ENCODE assay signal across 33 mouse cellular contexts in genomic region chr19:24050514-24050913, GRCm38 (mm10). TPM values are rescaled to one million over a fixed set of nuclear protein-coding genes. Genes with fewer than 3 reads are reported as not detected.
DNase-seq lines count a peak whose midpoint lies in the region; ATAC-seq and TF ChIP-seq lines count a peak whose summit lies in the region.
"Had no signal": no experiment of that assay in that cellular context is flagged by ENCODE, and none has a peak within 500 bp of the region (broad histone marks: within the 10 kb centered on the region; RNA-seq: fewer than 3 reads in every experiment).

No protein-coding gene starts in this region.

- H3K27ac ChIP-seq in heart, embryonic 10.5 days, result peak overlapping the region; percentile 44; the same call in 1 of the 2 replicates
- H3K27ac ChIP-seq in heart, embryonic 15.5 days, result peak overlapping the region; percentile 82
- H3K27ac ChIP-seq in lung, embryonic 14.5 days (ENCODE audit: low read depth), result no peak overlapping the region
- H3K27ac ChIP-seq: embryonic facial prominence, embryonic 12.5 days; heart, adult 2 months; hindbrain, embryonic 13.5 days; kidney, postnatal 0 days; limb, embryonic 10.5 days; limb, embryonic 15.5 days; liver, embryonic 15.5 days; midbrain, embryonic 10.5 days; neural tube, embryonic 12.5 days had no signal

- no peak overlapping the region for H3K4me2 ChIP-seq in heart, embryonic 15.5 days
- no peak overlapping the region for H3K4me2 ChIP-seq in lung, embryonic 14.5 days
- H3K4me2 ChIP-seq: embryonic facial prominence, embryonic 12.5 days; hindbrain, embryonic 13.5 days; limb, embryonic 15.5 days; liver, embryonic 15.5 days; neural tube, embryonic 12.5 days had no signal

- no peaks in the 10 kb centered on the region for H3K9me3 ChIP-seq in heart, embryonic 10.5 days
- H3K9me3 ChIP-seq in heart, embryonic 15.5 days (replicated peaks), result no peaks in the 10 kb centered on the region
- H3K9me3 ChIP-seq in lung, embryonic 14.5 days (ENCODE audit: low read depth, low read length), result no peaks in the 10 kb centered on the region
- H3K9me3 ChIP-seq: embryonic facial prominence, embryonic 12.5 days; G1E; hindbrain, embryonic 13.5 days; limb, embryonic 10.5 days; limb, embryonic 15.5 days; liver, embryonic 15.5 days; midbrain, embryonic 10.5 days; neural tube, embryonic 12.5 days had no signal

- peaks cover 39% of the 10 kb centered on the region for H3K4me1 ChIP-seq in heart, embryonic 10.5 days
- H3K4me1 ChIP-seq in heart, embryonic 15.5 days (replicated peaks), result peaks cover 46% of the 10 kb centered on the region
- peaks cover 22% of the 10 kb centered on the region for H3K4me1 ChIP-seq in lung, embryonic 14.5 days (ENCODE audit: insufficient read depth)
- H3K4me1 ChIP-seq: embryonic facial prominence, embryonic 12.5 days; hindbrain, embryonic 13.5 days; liver, embryonic 15.5 days; midbrain, embryonic 10.5 days; neural tube, embryonic 12.5 days had no signal

- no peak for TF ChIP-seq CTCF in lung, embryonic 14.5 days (IDR thresholded peaks at IDR 0.05; ENCODE audit: low read depth)

- intact Hi-C loops in heart, postnatal 14 days (cut with DNase I), result no loop called here
- intact Hi-C loops in left cerebral cortex, postnatal 4 days (cut with DNase I), result no loop called here

- 48% methylated on average over 2 of the region's 2 CpGs for WGBS in heart, embryonic 10.5 days
- WGBS in heart, embryonic 15.5 days, result 45% methylated on average over 2 of the region's 2 CpGs
- WGBS in lung, embryonic 14.5 days, result 51% methylated on average over 2 of the region's 2 CpGs

- H3K9ac ChIP-seq in heart, embryonic 15.5 days, result no peak overlapping the region
- H3K9ac ChIP-seq in lung, embryonic 14.5 days, result no peak overlapping the region
- H3K9ac ChIP-seq: embryonic facial prominence, embryonic 12.5 days; hindbrain, embryonic 13.5 days; limb, embryonic 15.5 days; liver, embryonic 15.5 days; neural tube, embryonic 12.5 days had no signal

- H3K4me3 ChIP-seq in heart, embryonic 10.5 days, result no peak overlapping the region
- no peak overlapping the region for H3K4me3 ChIP-seq in heart, embryonic 15.5 days
- no peak overlapping the region for H3K4me3 ChIP-seq in lung, embryonic 14.5 days (ENCODE audit: low read depth, low read length)
- H3K4me3 ChIP-seq: embryonic facial prominence, embryonic 12.5 days; heart, adult 2 months; hindbrain, embryonic 13.5 days; limb, embryonic 10.5 days; limb, embryonic 15.5 days; liver, embryonic 15.5 days; midbrain, embryonic 10.5 days; myocyte; neural tube, embryonic 12.5 days had no signal

- H3K27me3 ChIP-seq in heart, embryonic 10.5 days (ENCODE audit: insufficient read depth, poor library complexity, severe bottlenecking), result no peaks in the 10 kb centered on the region
- H3K27me3 ChIP-seq in heart, embryonic 15.5 days, result no peaks in the 10 kb centered on the region
- no peaks in the 10 kb centered on the region for H3K27me3 ChIP-seq in lung, embryonic 14.5 days (ENCODE audit: insufficient read depth, low read length)
- H3K27me3 ChIP-seq: embryonic facial prominence, embryonic 12.5 days; hindbrain, embryonic 13.5 days; limb, embryonic 15.5 days; liver, embryonic 15.5 days; neural tube, embryonic 12.5 days had no signal

- H3K36me3 ChIP-seq in heart, embryonic 10.5 days, result no peaks in the 10 kb centered on the region
- H3K36me3 ChIP-seq in heart, embryonic 15.5 days, result no peaks in the 10 kb centered on the region
- no peaks in the 10 kb centered on the region for H3K36me3 ChIP-seq in lung, embryonic 14.5 days (ENCODE audit: insufficient read depth)
- H3K36me3 ChIP-seq: embryonic facial prominence, embryonic 12.5 days; G1E; hindbrain, embryonic 13.5 days; limb, embryonic 10.5 days; limb, embryonic 15.5 days; liver, embryonic 15.5 days; midbrain, embryonic 10.5 days; neural tube, embryonic 12.5 days had no signal

- no peak for ATAC-seq in heart, embryonic 15.5 days (replicated peaks; ENCODE audit: insufficient number of reproducible peaks, insufficient read depth, low FRiP score, low read depth)
- no peak for ATAC-seq in lung, embryonic 14.5 days (ENCODE audit: insufficient read depth)
- ATAC-seq: forebrain, embryonic 14.5 days; intestine, embryonic 16.5 days; midbrain, embryonic 16.5 days had no signal

- DNase-seq in heart, embryonic 10.5 days (ENCODE audit: low spot score), result no peak
- no peak for DNase-seq in heart, adult 11 months
- DNase-seq in heart, postnatal 14 days, result no peak
- DNase-seq in lung, embryonic 14.5 days, result peak; percentile 30
- DNase-seq in lung, postnatal 14 days, result no peak
- DNase-seq in lung, postnatal 36 days, result peak; percentile 59
- DNase-seq in left cerebral cortex, postnatal 4 days, result no peak
- DNase-seq: adrenal gland, postnatal 14 days; cerebellum, adult 11-12 months; cerebellum, adult 9-11 months; embryo, embryonic 11 days; gastrocnemius, postnatal 25 days; heart, adult 2 months; kidney, adult 8-10 months; layer of hippocampus, postnatal 36 days; right cerebral cortex, adult 18-20 months; spleen, adult 18-20 months; thymus, postnatal 14 days had no signal

RNA-seq across cellular contexts. Expression of gene Fam189a2, which starts 19.7 kb away (rescaled TPM):
- polyA plus RNA-seq in heart, embryonic 10.5 days (2016; fragmentation: Nextera tagmentation; extraction: Ambion mirVana), result 3.3 and 5.3 TPM in 2 replicates
- 5.6 and 5.9 TPM in 2 replicates for polyA plus RNA-seq in heart, embryonic 15.5 days (2015; fragmentation: Nextera tagmentation; extraction: Ambion mirVana)
- total RNA-seq in heart, postnatal 14 days (2021), result 10 to 100 TPM; 51.6 to 55.6 TPM
- 1.2 and 1.4 TPM in 2 replicates for polyA plus RNA-seq in lung, embryonic 14.5 days (2014; fragmentation: Nextera tagmentation; extraction: Ambion mirVana)
- 10 to 100 TPM; 13.2 to 13.5 TPM for total RNA-seq in left cerebral cortex, postnatal 4 days (2021)
- total RNA-seq: megakaryocyte progenitor cell, adult 5-6 weeks had no signal
- polyA plus RNA-seq: G1E had no signal

Comparison
In these comparisons a context has a peak if more than half of its experiments do, and no peak if none do; other contexts are left out.
1. DNase-seq: peak in lung, embryonic 14.5 days (single experiment) and lung, postnatal 36 days (single experiment); none in heart, embryonic 10.5 days (single experiment), heart, adult 11 months (single experiment), heart, postnatal 14 days (0 of 2), lung, postnatal 14 days (single experiment) and left cerebral cortex, postnatal 4 days (single experiment).